Mouse (Mus musculus) testis, adult 2 months (tissue): ENCODE measurements around the gene Ass1.

Experiments
- CTCF ChIP-seq: fragments of 200-500 bp; IDR thresholded peaks from 2 replicates; pipeline ENCODE4 v1.5.1; 2012; ENCODE audit warnings: low read depth, mild to moderate bottlenecking, inconsistent platforms, low read length, moderate library complexity; ENCODE audit not compliant: control insufficient read depth, insufficient read depth, insufficient replicate concordance
- POLR2A ChIP-seq: fragments of 200-500 bp; IDR thresholded peaks from 2 replicates; pipeline ENCODE4 v1.6.1; 2012; ENCODE audit warnings: low read depth, mild to moderate bottlenecking, inconsistent platforms, low read length, moderate library complexity; ENCODE audit not compliant: control insufficient read depth

DNA sequence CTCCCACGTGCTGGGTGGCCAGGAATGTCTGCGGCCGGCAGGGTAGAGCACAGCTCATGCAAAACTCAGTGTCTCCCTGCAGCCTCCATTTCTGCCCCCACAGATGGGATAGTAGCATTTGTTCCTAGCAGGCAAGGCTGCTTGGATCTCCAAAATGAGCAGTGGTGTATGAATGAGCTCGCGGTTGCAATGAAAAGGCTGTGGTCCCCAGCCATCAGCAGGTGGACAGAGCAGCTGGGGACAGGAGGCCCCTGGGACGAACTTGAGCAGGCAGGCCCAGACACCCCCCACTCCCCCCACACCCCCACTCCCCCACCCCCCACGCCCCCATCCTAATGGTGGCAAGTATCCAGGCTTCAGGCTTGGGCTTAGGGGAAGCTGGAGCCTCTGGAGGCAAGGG lies 27.1 kb downstream of the Ass1 start:
- TF ChIP-seq POLR2A (no peak), CTCF (no peak)
